Mouse (Mus musculus): Measurements from ENCODE around the gene Zfp341.

GRCm38 (mm10) chr2:154693186-154693940 lies 80.3 kb downstream of the Zfp341 start:
- no peak for TF ChIP-seq CTCF (IDR thresholded peaks at IDR 0.05; ENCODE audit: extremely low read depth, insufficient read depth, insufficient read length, insufficient replicate concordance)
- no peak for TF ChIP-seq POLR2A (IDR thresholded peaks at IDR 0.05; ENCODE audit: low read depth, low read length)
